Mouse (Mus musculus) liver, postnatal 0 days (tissue): Measurements from ENCODE around the gene Rps6ka5. TPM values are rescaled to one million over a fixed set of nuclear protein-coding genes. Genes with fewer than 3 reads are reported as not detected.
A peak's percentile ranks its signal among the peaks of the same experiment; 100 is the strongest.

Experiments
- ATAC-seq: fragments of 200-750 bp; cut with Nextera tagmentation; 2 replicates; pipeline ENCODE4 v1.8.0; 2017; ENCODE audit warnings: mild to moderate bottlenecking, moderate library complexity
- DNase-seq: peaks from one replicate; pipeline ENCODE4 v3.0.0-alpha.2; 2016
- H3K27ac ChIP-seq: fragments of 300-500 bp; sonication (generic); 2 replicates; pipeline ENCODE4 v1.5.1; 2014; ENCODE audit warnings: antibody characterized with exemption, moderate library complexity, mild to moderate bottlenecking, low read depth
- H3K27me3 ChIP-seq: fragments of 300-500 bp; sonication (generic); 2 replicates; pipeline ENCODE4 v1.6.1; 2014; ENCODE audit warnings: low read length, control low read depth, mixed read lengths; ENCODE audit not compliant: insufficient read depth
- H3K36me3 ChIP-seq: fragments of 300-500 bp; sonication (generic); replicated peaks from 2 replicates; pipeline ENCODE4 v1.6.1; 2014; ENCODE audit warnings: mild to moderate bottlenecking, control low read depth, low read length, moderate library complexity, mixed read lengths; ENCODE audit not compliant: insufficient read depth
- H3K4me1 ChIP-seq: fragments of 300-500 bp; sonication (generic); 2 replicates; pipeline ENCODE4 v1.6.1; 2014; ENCODE audit warnings: antibody characterized with exemption, mild to moderate bottlenecking, control low read depth; ENCODE audit not compliant: insufficient read depth
- H3K4me2 ChIP-seq: fragments of 300-500 bp; sonication (generic); 2 replicates; pipeline ENCODE4 v1.6.1; 2014; ENCODE audit warnings: low read depth, mild to moderate bottlenecking, low read length, moderate library complexity, mixed read lengths
- H3K4me3 ChIP-seq: fragments of 300-500 bp; sonication (generic); 2 replicates; pipeline ENCODE4 v1.5.1; 2014; ENCODE audit warnings: low read depth, low read length
- H3K9ac ChIP-seq: fragments of 300-500 bp; sonication (generic); replicated peaks from 2 replicates; pipeline ENCODE4 v1.6.1; 2014; ENCODE audit warnings: mild to moderate bottlenecking, moderate library complexity
- H3K9me3 ChIP-seq: fragments of 300-500 bp; sonication (generic); 2 replicates; pipeline ENCODE4 v1.6.1; 2016; ENCODE audit warnings: mild to moderate bottlenecking, control low read depth, low read length, mixed read lengths
- CTCF ChIP-seq: sonication (generic); IDR thresholded peaks from 2 replicates; pipeline ENCODE4 v1.5.1; 2016; ENCODE audit warnings: antibody characterized with exemption, low read depth
- EP300 ChIP-seq: IDR thresholded peaks from 2 replicates; pipeline ENCODE4 v1.6.1; 2016; ENCODE audit warnings: antibody characterized with exemption, low read depth, mild to moderate bottlenecking
- WGBS: fragments of 180-500 bp; shearing (Covaris S2); extraction: QIAGEN DNeasy Blood & Tissue Kit; methylation state at CpG from one replicate; pipeline ENCODE4 v1.1.7; 2014; ENCODE audit not compliant: insufficient replicate concordance; 5-methylcytosine and 5-hydroxymethylcytosine counted together
- polyA plus RNA-seq: library from polyadenylated mRNA; unstranded; fragments of >200 nt; fragmentation: Nextera tagmentation; extraction: Ambion mirVana; gene quantifications from 2 replicates; pipeline ENCODE4 v1.2.1, GENCODE M21; 2015

The Rps6ka5 gene
- polyA plus RNA-seq: 1.3 and 1.6 TPM in 2 replicates

DNA sequence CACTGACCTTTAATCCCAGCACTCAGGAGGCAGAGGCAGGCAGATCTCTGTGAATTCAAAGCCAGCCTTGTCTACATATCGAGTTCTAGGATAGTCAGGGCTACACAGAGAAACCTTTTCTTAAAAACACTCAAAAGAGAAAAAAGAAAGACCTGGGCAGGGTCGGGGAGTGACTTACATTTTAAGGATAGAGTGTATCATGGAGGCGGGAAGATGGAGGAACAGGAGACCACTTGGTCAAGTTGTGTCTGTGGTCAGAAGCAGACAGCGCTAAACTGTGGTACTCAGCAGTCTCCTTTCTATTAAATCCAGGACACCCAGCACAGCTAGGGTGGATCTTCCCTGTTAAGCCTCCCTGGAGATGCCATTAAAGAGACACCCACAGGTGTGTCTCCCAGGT is at the start of gene Rps6ka5:
TSS of gene Rps6ka5 (minus strand) at position 333 of the 400 bp plus-strand sequence.
- no peak for ATAC-seq
- TF ChIP-seq EP300 (no peak), CTCF (no peak)
- H3K4me3 ChIP-seq: no peak within 1 kb of the TSS
- 0 out of 2 replicates have a peak within 1 kb of the TSS, but pooled peaks have one; percentile 98 for H3K4me2 ChIP-seq
- H3K9ac ChIP-seq: no peak within 1 kb of the TSS
- WGBS: 87% methylated on average over 4 of the region's 4 CpGs
- H3K27ac ChIP-seq: no peak within 1 kb of the TSS
- no peaks in the 10 kb centered on the region for H3K36me3 ChIP-seq
- peaks cover 14% of the 10 kb centered on the region for H3K4me1 ChIP-seq
- no peaks in the 10 kb centered on the region for H3K9me3 ChIP-seq
- no peaks in the 10 kb centered on the region for H3K27me3 ChIP-seq
- DNase-seq: no peak

- no peak overlapping the region for H3K9ac ChIP-seq
- WGBS: 41% methylated on average over 8 of the region's 8 CpGs
- TF ChIP-seq EP300 (no peak), CTCF (no peak)
- H3K27me3 ChIP-seq: no peaks in the 10 kb centered on the region
- peak; percentile 23 for DNase-seq
- ATAC-seq: no peak
- H3K9me3 ChIP-seq: no peaks in the 10 kb centered on the region
- H3K4me2 ChIP-seq: no peak overlapping the region
- no peaks in the 10 kb centered on the region for H3K36me3 ChIP-seq
- peaks cover 25% of the 10 kb centered on the region for H3K4me1 ChIP-seq
- no peak overlapping the region for H3K4me3 ChIP-seq
- peak overlapping the region; percentile 55 for H3K27ac ChIP-seq
Measured at GRCm38 (mm10) chr12:100775911-100776581, 49.3 kb upstream of the Rps6ka5 start.

DNA sequence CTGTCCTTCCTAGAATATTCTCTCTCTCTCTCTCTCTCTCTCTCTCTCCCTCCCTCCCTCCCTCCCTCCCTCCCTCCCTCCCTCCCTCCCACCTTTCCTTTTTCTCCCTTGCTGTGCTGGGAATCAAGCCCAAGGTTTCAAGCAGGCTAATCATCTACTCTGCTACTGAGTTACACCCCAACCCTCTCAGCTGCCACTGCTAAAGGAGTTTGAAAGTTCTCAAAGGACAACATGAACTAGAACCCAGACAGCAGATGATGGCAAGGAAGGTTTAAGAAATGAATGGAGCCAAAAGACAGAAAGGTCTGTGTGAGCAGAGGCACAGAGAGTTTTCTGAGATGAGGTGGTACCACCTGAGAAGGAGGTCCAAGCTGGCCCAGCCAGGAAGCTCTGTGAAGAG is 48.5 kb upstream of the Rps6ka5 start:
- Histone ChIP-seq H3K4me2 (no peak overlapping the region), H3K27me3 (no peaks in the 10 kb centered on the region), H3K4me1 (peaks cover 25% of the 10 kb centered on the region), H3K27ac (no peak overlapping the region; the same call in 1 of the 2 replicates), H3K36me3 (no peaks in the 10 kb centered on the region), H3K9ac (no peak overlapping the region), H3K9me3 (no peaks in the 10 kb centered on the region), H3K4me3 (no peak overlapping the region)
- no peak for DNase-seq
- TF ChIP-seq EP300 (no peak), CTCF (no peak)
- ATAC-seq: no peak

DNA sequence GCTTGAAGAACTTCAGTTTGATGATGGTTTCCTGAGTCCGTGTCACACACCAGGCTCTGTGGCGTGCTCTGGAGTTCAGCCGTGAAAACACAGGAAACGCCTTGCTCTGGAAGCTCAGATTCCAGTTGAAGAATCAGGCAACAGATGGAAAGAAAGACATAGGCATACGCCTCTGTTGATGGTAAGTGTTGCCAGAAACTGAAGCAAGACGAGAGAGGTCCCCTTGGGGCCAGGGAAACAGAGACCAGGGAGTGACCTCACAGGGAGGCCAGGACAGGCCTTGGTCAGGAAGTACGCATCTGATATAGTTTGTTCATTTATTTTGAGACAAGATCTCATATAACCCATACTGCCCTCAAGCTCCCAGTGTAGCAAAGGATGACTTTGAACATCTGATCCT is 48.0 kb upstream of the Rps6ka5 start:
- 73% methylated on average over 7 of the region's 7 CpGs for WGBS
- Histone ChIP-seq H3K27ac (no peak overlapping the region), H3K9me3 (no peaks in the 10 kb centered on the region), H3K4me3 (no peak overlapping the region), H3K27me3 (no peaks in the 10 kb centered on the region), H3K9ac (no peak overlapping the region), H3K4me1 (peaks cover 23% of the 10 kb centered on the region), H3K36me3 (no peaks in the 10 kb centered on the region), H3K4me2 (no peak overlapping the region)
- no peak for DNase-seq
- no peak for TF ChIP-seq EP300
- no peak for TF ChIP-seq CTCF
- ATAC-seq: no peak

- TF ChIP-seq CTCF (peak; percentile 59), EP300 (no peak)
- Histone ChIP-seq H3K27ac (no peak overlapping the region), H3K9ac (no peak overlapping the region), H3K4me1 (peaks cover 16% of the 10 kb centered on the region), H3K27me3 (no peaks in the 10 kb centered on the region), H3K4me2 (no peak overlapping the region), H3K36me3 (no peaks in the 10 kb centered on the region), H3K4me3 (no peak overlapping the region), H3K9me3 (no peaks in the 10 kb centered on the region)
- ATAC-seq (no peak), DNase-seq (no peak)
- 29% methylated on average over 7 of the region's 7 CpGs for WGBS
Measured at GRCm38 (mm10) chr12:100772230-100772984, 45.6 kb upstream of the Rps6ka5 start.

DNA sequence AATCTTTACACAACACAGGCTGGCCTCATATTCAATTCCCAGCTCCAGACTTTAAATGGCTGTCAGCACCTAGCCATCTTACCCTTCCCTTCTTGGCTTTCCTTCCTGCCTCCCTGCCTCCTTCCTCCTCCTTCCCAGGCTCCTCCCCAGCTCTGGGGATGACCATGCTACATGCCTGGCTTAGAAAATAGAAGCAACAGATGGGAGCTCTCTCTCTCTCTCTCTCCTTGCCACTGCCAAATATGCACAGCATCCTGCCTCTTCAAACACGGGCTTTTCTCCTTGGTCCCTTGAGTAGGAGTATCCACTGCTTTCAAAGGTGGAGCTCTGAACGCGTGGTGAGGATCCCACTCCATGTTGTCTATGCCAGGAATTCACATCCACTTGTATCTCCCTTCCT is 44.0 kb upstream of the Rps6ka5 start:
- Histone ChIP-seq H3K4me1 (peaks cover 5% of the 10 kb centered on the region), H3K36me3 (no peaks in the 10 kb centered on the region), H3K4me2 (no peak overlapping the region), H3K4me3 (no peak overlapping the region), H3K9me3 (no peaks in the 10 kb centered on the region), H3K27ac (no peak overlapping the region), H3K9ac (no peak overlapping the region), H3K27me3 (no peaks in the 10 kb centered on the region)
- TF ChIP-seq CTCF (no peak), EP300 (no peak)
- 67% methylated on average over 3 of the region's 3 CpGs for WGBS
- DNase-seq (no peak), ATAC-seq (no peak)
